Mouse (Mus musculus): ENCODE data around the gene Efcc1.

DNA sequence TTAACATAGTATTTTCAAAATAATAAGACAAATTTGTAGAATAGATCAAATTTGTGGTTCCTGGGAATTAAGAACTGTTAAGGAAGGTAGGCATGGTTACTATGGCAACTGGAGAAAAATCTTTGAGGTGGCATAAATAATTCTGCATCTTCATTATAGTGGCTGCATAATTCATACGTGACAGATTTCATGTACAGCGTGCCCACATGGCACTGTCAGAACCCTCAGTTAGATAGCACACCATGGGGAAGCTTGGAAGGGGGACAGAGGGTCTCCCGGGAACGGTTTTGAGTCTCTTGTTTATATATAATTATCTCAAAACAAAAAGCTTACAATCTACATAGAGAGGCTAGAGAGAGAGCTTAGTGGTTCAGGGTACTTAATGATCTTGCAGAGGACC, 34.1 kb upstream of the Efcc1 start:
- no peak for TF ChIP-seq POLR2A (IDR thresholded peaks at IDR 0.05; ENCODE audit: extremely low read depth, insufficient read depth, low read length)
- no peak for TF ChIP-seq CTCF (IDR thresholded peaks at IDR 0.05; ENCODE audit: low read depth, low read length)

Measured in liver, adult 2 months (tissue).